Comparison of ENCODE assay signal across 15 mouse cellular contexts in the genomic region with DNA sequence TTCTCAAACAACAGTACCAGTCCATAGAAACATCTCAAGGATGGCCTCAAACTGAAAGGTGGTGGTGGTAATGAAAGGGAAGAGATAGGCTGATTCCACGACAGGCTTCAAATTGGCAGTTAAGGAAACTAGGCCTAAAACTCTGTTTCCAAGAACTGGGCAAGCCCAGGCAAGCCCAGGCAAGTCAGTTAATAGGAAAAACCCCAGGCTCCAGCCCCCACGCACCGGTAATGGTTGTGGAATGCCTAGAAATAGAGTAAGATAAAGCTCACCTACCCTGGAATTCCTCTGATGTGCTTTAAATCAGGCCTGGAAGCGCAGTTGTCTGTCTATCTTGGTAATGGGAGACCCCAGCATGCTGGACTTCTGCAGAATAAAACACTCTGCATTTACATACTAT. TPM values are rescaled to one million over a fixed set of nuclear protein-coding genes. Genes with fewer than 3 reads are reported as not detected.
DNase-seq lines count a peak whose midpoint lies in the region; ATAC-seq and TF ChIP-seq lines count a peak whose summit lies in the region.
"Had no signal": no experiment of that assay in that cellular context is flagged by ENCODE, and none has a peak within 500 bp of the region (broad histone marks: within the 10 kb centered on the region; RNA-seq: fewer than 3 reads in every experiment).

No protein-coding gene starts in this region.

- H3K27ac ChIP-seq in liver, adult 2 months (replicated peaks; ENCODE audit: insufficient read depth, low read depth, low read length) = peak overlapping the region; percentile 60
- no peak overlapping the region for H3K27ac ChIP-seq in liver, embryonic 12.5 days
- no peak overlapping the region for H3K27ac ChIP-seq in cerebellum, adult 2 months (ENCODE audit: insufficient read depth, low read length)
- H3K27ac ChIP-seq: embryonic facial prominence, embryonic 12.5 days; forebrain, embryonic 12.5 days; heart, adult 2 months; heart, embryonic 13.5 days; hindbrain, embryonic 15.5 days had no signal

- H3K9ac ChIP-seq in liver, adult 2 months (ENCODE audit: low read depth, low read length) = no peak overlapping the region
- no peak overlapping the region for H3K9ac ChIP-seq in liver, embryonic 12.5 days
- H3K9ac ChIP-seq: embryonic facial prominence, embryonic 12.5 days; forebrain, embryonic 12.5 days; forebrain, postnatal 0 days; heart, embryonic 13.5 days; hindbrain, embryonic 15.5 days had no signal

- peak; percentile 22 for DNase-seq in liver, adult 2 months (ENCODE audit: extremely low read depth, low read depth, low spot score)
- DNase-seq in ES-CJ7 (ENCODE audit: low read depth, low spot score) (peak; percentile 29), NIH3T3 (ENCODE audit: low read depth) (peak; percentile 22)
- peak; percentile 18 for DNase-seq in forelimb bud, embryonic 11.5 days (ENCODE audit: low read depth, low spot score)
- no peak for DNase-seq in cerebellum, adult 2 months
- no peak for DNase-seq in ovary, adult 18-20 months (ENCODE audit: low spot score)

- no peaks in the 10 kb centered on the region for H3K27me3 ChIP-seq in liver, adult 2 months (ENCODE audit: control insufficient read depth, insufficient read depth, low read length)
- H3K27me3 ChIP-seq in liver, embryonic 12.5 days (replicated peaks) = no peaks in the 10 kb centered on the region
- H3K27me3 ChIP-seq in cerebellum, adult 2 months (ENCODE audit: control insufficient read depth, insufficient read depth, low read length) = no peaks in the 10 kb centered on the region
- H3K27me3 ChIP-seq: embryonic facial prominence, embryonic 12.5 days; forebrain, embryonic 12.5 days; heart, embryonic 13.5 days; hindbrain, embryonic 15.5 days had no signal

- H3K4me3 ChIP-seq in liver, adult 2 months (ENCODE audit: insufficient read depth, low read depth, low read length) = no peak overlapping the region
- H3K4me3 ChIP-seq in liver, embryonic 12.5 days = no peak overlapping the region
- H3K4me3 ChIP-seq in cerebellum, adult 2 months (replicated peaks; ENCODE audit: insufficient read depth, low read depth, low read length) = no peak overlapping the region
- H3K4me3 ChIP-seq: embryonic facial prominence, embryonic 12.5 days; forebrain, embryonic 12.5 days; heart, adult 2 months; heart, embryonic 13.5 days; hindbrain, embryonic 15.5 days had no signal

- no peaks in the 10 kb centered on the region for H3K9me3 ChIP-seq in liver, embryonic 12.5 days (replicated peaks)
- H3K9me3 ChIP-seq: embryonic facial prominence, embryonic 12.5 days; forebrain, embryonic 12.5 days; heart, embryonic 13.5 days; hindbrain, embryonic 15.5 days had no signal

- 66% methylated on average over 4 of the region's 4 CpGs for WGBS in liver, adult 2 months
- WGBS in liver, embryonic 12.5 days (ENCODE audit: insufficient replicate concordance) = 58% methylated on average over 4 of the region's 4 CpGs
- 91% methylated on average over 4 of the region's 4 CpGs for WGBS in cerebellum, adult 2 months

- no peak for TF ChIP-seq POLR2A in liver, adult 2 months (IDR thresholded peaks at IDR 0.05; ENCODE audit: extremely low read depth, insufficient read depth, low read length)
- no peak for TF ChIP-seq POLR2A in cerebellum, adult 2 months (IDR thresholded peaks at IDR 0.05; ENCODE audit: borderline replicate concordance, insufficient read depth, low read length)

- H3K4me2 ChIP-seq in liver, embryonic 12.5 days = no peak overlapping the region
- H3K4me2 ChIP-seq: embryonic facial prominence, embryonic 12.5 days; forebrain, embryonic 12.5 days; heart, embryonic 13.5 days; hindbrain, embryonic 15.5 days had no signal

- no peaks in the 10 kb centered on the region for H3K79me2 ChIP-seq in liver, adult 2 months (ENCODE audit: control insufficient read depth, insufficient read depth, low read length)

- ATAC-seq in liver, embryonic 12.5 days = no peak
- no peak for ATAC-seq in megakaryocyte progenitor cell, adult 5-6 weeks (replicated peaks; ENCODE audit: poor library complexity)
- ATAC-seq: intestine, embryonic 16.5 days had no signal

- TF ChIP-seq CTCF in liver, adult 2 months (IDR thresholded peaks at IDR 0.05; ENCODE audit: low read depth, low read length) = no peak
- no peak for TF ChIP-seq CTCF in cerebellum, adult 2 months (IDR thresholded peaks at IDR 0.05; ENCODE audit: borderline replicate concordance, insufficient read depth, low read depth, low read length)

- H3K36me3 ChIP-seq in liver, adult 2 months (ENCODE audit: control insufficient read depth, insufficient read depth, low read length) = no peaks in the 10 kb centered on the region
- H3K36me3 ChIP-seq in liver, embryonic 12.5 days = no peaks in the 10 kb centered on the region
- H3K36me3 ChIP-seq: embryonic facial prominence, embryonic 12.5 days; forebrain, embryonic 12.5 days; heart, embryonic 13.5 days; hindbrain, embryonic 15.5 days had no signal

- peaks cover 12% of the 10 kb centered on the region for H3K4me1 ChIP-seq in liver, adult 2 months (ENCODE audit: control insufficient read depth, insufficient read depth, low read length)
- H3K4me1 ChIP-seq in liver, embryonic 12.5 days = no peaks in the 10 kb centered on the region
- H3K4me1 ChIP-seq in cerebellum, adult 2 months (ENCODE audit: control insufficient read depth, insufficient read depth, low read length) = no peaks in the 10 kb centered on the region; the same call in none of the 2 replicates
- H3K4me1 ChIP-seq: embryonic facial prominence, embryonic 12.5 days; forebrain, embryonic 12.5 days; hindbrain, embryonic 15.5 days had no signal

RNA-seq across cellular contexts. Expression of gene Dnaja2, which starts 47.6 kb away (rescaled TPM):
- total RNA-seq in liver, adult 2 months (2014; rRNA removed) = 53.1 and 65.8 TPM in 2 replicates
- 10.4 and 15.3 TPM in 2 replicates for polyA plus RNA-seq in liver, adult 2 months (2012; rRNA removed)
- polyA plus RNA-seq in liver, embryonic 12.5 days (2016; fragmentation: Nextera tagmentation; extraction: Ambion mirVana) = 124 TPM in 2 replicates
- 102 and 108 TPM in 2 replicates for polyA plus RNA-seq in cerebellum, adult 2 months (2012; rRNA removed)
- 127 and 139 TPM in 2 replicates for total RNA-seq in megakaryocyte progenitor cell, adult 5-6 weeks (2015)
- 121 and 143 TPM in 2 replicates for total RNA-seq in megakaryocyte progenitor cell, adult 5-6 weeks (2017)

Comparison
In these comparisons a context has a peak if more than half of its experiments do, and no peak if none do; other contexts are left out.
1. DNase-seq: peak in liver, adult 2 months (single experiment), ES-CJ7 (single experiment), NIH3T3 (single experiment) and forelimb bud, embryonic 11.5 days (single experiment); none in cerebellum, adult 2 months (0 of 2) and ovary, adult 18-20 months (single experiment).